Mouse (Mus musculus) gastrocnemius, postnatal 10 days (tissue): ENCODE measurements around the gene Aldh3b1. TPM values are rescaled to one million over a fixed set of nuclear protein-coding genes. Genes with fewer than 3 reads are reported as not detected.

Experiments
- DNase-seq: peaks from one replicate; pipeline ENCODE4 v3.0.0; 2021; ENCODE audit warnings: mixed read lengths
- total RNA-seq, 2 experiments: library from RNA; stranded (reverse); gene quantifications; 2 replicates each; pipeline ENCODE4 v1.2.3; 2021

Aldh3b1 gene
- total RNA-seq, 2 experiments from 2014 or later, result 4.2 to 5.7 TPM

DNA sequence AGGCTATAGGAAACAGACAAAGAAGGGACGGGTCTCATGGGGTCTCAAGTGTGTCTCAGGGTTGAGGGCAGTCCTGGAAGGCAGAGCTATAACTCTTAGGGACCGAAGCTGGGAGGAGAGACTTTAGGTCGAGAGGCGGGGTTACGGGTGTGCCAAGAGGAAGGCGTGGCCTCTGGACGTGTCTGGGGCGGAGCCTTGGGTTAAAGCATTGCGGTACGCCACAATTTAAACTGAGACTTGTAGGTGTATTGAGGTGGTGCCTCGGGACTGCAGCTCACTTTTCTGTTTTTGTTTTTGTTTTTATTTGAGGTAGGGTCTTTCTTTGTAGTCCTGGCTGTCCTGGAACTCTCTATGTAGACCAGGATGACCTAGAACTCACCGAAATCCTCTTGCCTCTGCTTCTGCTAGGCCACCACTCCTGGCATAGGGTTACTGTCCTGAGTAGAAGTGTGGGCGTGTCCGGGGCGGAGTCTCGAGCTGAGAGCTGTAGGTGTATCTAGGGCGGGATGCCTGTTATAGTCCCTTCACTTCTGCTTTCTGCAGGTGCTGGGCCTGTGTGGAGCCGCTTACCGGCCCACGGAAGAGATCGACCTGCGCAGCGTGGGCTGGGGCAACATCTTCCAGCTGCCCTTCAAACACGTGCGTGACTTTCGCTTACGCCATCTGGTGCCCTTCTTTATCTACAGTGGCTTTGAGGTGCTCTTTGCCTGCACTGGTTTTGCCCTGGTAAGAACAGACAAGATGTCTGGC lies 13.6 kb upstream of the Aldh3b1 start:
- DNase-seq, result no peak

DNA sequence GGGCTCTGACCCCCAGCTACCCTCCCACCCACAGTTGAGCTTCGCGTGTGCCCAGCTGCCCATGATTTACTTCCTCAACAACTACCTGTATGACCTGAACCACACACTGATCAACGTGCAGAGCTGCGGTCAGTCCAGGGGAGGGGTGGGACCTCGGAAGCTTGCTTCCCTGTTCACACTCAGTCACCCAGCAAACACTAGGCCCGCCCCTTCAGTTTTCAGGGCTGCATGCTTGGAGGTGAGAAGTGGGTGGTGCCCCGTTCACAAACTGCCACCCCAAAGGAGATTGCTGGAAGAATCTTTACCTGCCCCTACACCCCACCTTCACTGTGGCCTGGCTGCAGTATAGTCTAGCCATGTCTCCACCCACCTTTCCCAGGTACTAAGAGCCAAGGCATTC lies 12.7 kb upstream of the Aldh3b1 start:
- DNase-seq, result no peak

DNA sequence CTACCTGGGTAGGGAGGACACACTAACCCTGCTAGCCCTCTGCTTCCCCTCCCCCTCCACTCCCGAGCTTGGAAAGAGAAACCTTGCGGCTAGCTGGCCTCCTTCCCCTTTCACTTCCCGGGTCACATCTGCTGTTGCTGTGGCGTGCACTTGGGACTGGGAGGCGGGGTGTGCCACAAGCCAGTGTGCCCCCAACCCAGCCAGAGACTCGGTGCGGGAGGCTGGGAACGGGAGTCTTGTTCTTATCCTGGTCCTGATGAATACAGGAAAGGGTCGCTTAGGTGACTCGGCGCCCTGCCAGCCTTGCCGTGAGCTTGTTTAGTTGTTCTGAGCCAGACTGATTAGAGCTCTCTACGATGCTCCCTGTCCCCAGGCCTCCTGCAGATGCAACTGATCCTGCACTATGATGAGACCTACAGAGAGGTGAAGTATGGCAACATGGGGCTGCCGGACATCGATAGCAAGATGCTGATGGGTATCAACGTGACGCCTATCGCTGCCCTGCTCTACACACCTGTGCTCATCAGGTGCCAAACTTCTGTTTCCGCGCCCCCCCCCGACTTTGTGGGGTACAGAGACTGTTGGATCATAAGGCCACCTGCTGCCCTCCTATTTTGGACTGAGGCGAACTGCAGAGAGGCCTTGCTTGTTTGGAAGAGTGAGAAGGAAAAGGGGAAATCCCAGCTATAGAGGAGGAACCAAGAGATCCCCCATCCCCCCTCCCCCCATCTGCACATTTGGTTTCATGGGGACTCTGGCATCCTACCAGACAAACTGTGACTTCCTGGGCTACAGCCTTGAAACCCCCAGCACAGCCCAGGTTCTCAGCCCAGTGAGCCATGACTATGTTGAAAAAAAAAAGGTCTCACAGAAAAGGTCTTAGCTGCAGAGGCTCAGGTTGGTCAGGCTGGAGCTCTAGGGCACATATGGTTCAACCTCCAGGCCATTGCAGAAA lies 6.6 kb upstream of the Aldh3b1 start:
- peak; percentile 61 for DNase-seq

DNA sequence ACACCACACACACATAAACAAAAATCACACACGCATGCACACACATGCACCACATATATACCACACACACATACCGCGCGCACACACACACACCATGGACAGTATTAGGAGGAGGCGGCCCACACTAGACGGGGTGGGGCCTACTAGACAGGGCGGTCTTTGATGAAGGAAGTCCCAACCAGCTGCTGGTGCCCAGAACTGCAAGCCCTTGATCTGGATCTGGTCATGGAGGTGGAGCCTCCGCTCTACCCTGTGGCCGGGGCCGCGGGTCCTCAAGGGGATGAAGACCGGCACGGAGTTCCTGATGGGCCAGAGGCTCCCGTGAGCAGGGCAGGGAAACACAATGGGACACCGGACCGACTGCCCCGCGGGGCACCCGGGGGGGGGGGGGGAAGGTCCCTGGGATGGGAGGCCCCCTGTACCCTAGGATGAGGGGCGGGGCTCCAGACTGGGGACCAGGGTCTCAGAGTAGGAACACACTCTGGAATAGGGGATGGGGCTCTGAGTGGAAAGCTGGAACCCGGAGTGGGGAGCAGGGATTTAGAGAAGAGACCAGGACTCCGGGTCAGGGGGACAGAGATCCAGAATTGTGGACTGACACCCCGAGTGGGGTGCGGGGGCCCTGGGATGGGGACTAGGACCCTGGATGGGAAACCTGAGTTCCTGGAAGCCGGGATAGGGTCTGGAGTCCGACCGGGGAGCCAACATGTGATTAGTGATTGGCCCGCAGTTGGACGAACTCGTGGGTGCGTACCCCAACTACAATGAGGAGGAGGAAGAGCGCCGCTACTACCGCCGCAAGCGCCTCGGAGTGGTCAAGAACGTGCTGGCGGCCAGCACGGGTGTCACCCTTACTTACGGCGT lies 5.7 kb upstream of the Aldh3b1 start, which contains the start of gene Unc93b1:
Gene Unc93b1, plus strand, starts transcription at position 155 of the 864 bp plus-strand sequence.
- DNase-seq, result peak; percentile 66

DNA sequence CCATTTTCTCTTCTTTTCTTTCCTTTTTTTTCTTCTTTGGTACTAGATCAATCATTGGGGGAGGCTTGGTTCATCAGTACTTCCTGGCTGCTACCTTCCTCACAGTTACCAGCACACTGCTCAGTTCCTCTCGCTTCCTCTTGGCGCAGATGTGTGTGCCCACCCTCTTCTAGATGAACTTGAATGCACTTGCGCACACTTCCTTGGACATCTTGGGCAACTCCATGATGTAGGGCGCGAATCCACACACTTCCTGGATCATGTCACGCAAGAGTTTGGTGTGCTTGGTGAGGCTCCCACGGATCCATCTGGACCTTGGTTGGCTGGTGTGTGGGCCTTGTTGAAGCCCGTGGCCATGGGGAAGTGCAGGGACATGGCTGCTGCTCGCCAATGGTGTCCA lies 2.1 kb upstream of the Aldh3b1 start:
- no peak for DNase-seq

DNA sequence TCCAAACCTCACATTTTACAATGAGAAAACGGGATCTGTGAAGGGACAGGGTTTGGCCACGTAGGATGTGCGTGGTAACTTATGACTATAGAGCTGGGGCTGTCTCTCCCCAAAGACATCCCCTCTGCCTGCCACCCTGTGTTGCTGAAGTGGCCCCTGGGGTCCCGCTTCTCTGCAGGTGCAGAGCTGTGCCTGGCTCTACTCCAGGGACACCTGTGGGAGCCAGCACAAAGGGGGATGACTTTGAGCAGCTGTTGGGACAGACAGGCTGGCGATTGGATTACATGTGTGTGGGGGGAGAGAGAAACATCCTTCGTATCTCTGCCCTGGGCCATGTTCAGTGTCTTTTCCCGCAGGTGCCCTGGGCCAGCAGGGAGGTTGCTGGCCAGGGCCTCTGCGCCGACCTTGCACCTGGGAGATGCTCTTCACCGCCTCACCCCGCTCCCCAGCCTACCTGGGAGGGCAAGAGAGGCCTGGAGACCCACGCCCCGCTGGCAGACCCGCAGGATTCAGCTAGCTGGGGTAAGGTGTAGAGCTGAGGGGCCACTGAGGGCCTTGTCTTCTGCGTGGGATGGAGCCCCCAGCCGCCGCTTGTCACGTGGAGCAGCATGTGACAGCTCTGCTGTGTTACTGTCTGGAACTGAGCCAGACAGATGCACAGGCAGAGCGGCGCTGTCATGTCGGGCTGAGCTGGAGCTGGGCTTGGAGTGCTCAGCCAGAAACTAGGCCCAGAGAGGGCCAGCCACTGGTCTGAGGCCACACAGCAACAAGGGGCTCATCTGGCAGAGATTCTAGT lies 852 bp upstream of the Aldh3b1 start:
- DNase-seq, result no peak

DNA sequence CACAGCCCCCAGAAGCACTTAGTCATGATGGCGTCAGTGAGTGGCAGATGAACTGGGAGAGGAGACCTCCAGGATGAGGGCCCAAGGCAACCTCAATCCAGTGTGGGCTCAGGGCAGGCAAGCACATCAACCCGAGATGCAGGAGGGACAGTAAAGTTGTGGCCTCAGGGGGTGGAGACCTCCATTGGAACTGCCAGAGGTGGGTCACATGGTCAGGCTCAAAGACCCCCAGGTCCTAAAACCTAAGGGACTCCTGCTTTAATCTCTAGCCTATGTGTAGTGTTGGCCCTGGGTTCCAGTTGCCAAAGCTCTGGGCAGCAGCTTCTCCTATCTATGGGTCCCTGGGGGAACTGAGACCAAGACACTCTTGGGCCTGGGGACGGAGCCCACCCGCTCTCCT lies 829 bp downstream of the Aldh3b1 start:
- no peak for DNase-seq

DNA sequence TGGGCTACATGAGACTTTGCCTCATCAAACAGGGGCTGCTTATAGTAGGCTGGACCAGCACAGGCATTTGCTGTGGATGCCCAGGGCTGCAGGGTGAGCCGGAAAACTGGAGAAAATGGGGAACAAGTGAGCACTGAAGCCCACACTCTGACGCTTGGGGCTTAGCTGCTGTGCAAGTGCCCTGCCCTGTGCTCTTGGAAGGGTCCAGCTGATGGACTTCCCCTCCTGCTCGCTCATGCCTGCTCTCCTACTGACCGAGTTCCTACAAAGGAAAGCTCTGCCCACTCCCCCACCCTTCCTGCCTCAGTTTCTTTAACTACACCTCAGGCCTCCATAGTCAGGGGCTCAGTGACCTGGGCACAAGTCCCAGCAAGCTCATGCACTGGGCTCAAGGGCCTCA lies 1.6 kb downstream of the Aldh3b1 start:
- DNase-seq, result no peak

DNA sequence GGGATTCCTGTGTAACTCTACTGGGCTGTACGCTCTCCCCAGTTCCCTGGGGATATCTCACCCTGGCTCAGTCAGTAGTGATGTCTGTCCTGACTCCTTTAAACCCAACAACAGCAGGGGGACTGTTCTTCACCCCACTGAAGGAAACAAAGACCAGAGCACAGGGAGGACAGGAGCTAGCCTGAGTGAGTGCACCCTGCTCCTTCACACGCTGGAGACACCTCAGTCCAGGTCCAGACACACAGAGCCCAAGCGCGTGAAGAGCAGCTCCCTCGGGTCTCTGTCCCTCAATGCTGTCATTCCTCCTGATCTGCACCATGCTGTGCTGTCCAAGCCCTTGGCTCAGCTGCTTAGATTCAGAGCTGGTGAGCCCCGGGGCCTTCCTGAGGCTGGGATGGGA lies 2.9 kb downstream of the Aldh3b1 start:
- no peak for DNase-seq

DNA sequence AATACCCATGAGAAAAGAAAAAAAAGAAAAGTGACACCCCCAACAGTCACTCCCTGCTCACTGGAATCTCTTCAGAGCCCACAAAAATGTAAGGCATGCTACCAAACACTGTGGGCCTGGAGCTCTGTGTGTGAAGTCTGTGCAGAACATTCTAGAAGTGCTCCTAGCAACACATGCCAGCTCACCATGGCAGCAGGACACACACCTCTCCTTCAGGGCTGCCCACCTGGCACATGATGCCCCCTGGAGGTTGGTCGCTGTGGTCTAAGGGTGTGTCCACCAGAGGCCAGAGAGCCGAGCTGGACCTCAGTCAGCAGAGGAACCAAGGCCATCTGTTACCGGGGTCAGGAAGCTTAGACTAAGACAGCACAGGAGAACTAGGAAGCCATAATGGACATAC lies 3.3 kb downstream of the Aldh3b1 start:
- no peak for DNase-seq

DNA sequence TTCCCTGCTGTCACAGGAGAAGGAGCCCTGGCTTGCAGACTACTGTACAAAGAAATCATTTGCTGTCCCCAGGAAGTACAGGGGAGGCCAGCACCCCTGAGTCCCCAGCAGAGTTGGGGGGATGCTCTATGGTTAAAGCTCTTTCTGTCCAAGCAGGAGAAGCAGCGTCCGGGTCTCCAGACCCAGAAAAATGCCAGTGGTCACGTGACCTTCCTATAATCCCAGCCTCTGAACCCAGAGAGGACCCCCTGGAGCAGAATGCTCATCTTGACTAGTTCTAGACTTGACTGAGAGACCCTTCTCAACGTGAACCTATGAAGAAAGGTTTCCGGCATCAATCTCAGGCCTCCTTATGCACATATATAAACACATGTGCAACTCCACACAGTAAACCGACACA lies 3.7 kb downstream of the Aldh3b1 start:
- DNase-seq, result no peak

DNA sequence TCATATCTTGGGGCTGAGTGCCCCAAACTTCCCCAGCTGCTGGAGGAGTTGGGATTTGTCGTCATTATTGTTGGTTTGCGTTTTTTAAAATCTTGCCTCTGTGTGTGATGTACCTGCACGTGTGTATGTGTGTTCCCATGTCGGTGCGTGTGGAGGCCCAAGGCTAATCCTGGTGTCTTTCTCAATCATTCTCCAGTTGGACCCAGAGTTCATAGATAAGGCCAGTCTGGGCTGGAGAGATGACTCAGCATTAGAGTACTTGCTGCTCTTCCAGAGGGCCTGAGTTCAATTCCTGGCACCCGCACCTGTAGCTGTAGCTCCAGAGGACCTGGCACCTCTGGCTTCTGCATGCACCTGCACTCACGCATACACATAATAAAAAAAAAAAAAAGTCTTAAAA lies 4.7 kb downstream of the Aldh3b1 start:
- no peak for DNase-seq

DNA sequence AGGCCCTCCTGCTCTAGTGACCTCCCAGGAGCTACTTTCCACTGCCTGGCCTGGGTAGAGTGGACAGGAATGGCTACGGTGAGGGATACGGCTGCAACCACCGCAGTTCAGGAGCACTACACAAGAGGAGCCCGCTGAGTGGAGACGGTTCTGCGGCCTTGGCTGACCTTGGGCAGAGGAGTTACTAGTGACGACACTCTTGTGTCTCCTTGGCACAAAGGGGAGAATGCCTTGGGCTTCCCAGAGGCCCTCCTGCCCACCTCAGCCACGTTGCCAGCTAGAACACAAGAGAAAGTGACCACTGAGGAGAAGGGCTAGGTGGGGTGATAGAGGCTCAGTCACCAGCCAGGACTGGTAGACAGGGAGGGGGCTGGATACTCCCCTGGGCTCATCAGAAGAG lies 5.4 kb downstream of the Aldh3b1 start:
- peak; percentile 28 for DNase-seq

DNA sequence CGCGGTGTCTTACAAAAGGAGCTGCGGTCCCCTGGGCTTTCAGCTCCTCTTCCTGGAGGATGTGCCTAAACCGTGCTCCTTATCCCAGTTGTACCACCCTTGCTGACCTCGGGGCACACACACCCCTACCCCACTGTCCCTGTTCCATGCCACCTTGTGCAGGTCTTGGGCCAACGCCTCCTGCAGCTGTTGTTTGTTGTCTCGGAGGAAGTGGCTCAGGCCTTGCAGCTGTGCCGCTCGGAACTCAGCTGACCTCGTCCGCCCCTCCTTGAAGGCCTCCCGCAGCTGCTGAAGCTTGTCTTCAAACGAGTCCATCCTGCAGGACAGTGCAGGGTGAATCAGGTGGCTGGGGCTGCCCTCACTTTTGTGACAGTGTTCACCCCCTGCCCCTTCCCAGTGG lies 6.0 kb downstream of the Aldh3b1 start:
- peak; percentile 60 for DNase-seq

DNA sequence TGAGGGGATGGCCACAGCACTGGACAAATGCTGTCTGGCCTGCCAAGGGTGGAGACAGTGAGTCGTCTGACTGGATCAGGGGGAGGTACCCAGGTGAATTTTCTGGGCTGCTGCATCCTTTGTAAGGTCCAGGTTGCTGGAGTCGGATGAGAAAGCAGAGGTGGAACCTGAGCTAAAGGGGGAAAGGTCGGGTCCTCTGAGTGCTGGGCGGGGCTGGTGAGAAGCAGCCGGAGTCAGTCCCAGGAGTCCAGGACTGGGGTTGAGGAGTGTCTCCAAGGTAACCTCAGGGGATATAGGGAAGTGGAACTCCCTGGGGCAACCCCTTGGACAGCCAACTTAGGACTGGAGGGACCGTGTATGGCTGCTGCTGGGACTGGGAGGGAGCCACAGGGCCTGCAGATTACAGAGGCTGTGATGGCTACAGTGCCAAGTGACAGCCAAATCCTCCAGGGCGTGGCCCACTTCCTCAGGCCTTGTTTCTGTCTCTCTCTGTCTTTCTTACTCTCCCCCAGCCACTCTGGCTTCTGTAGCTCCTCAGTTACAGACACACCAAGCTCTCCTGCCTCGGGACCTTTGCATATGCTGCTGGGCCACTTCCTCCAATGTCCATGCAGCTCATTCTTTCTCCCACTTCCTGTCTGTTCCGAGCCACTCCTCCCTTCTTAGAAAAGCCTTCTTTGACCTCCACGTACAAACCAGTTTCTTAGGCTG lies 6.8 kb downstream of the Aldh3b1 start:
- DNase-seq, result no peak

DNA sequence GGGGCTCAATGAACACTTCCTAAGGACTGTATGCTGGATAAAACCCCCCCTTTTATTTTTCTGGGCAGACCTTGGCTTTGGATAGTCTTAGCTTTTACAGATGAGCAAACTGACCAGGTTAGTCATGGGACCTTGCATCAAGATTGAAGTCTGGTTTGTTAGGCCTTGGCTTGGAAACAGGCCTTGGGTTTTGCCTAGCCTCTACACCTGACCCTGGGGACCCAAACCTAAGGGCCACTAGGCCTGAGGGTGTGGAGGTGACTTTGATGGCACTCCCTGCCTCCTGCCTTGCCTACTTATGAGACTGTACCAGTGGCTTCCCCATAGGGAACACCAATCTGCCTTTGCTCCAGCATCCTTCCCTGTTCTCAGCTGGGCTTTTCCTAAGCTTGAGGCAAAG lies 9.7 kb downstream of the Aldh3b1 start:
- no peak for DNase-seq

DNA sequence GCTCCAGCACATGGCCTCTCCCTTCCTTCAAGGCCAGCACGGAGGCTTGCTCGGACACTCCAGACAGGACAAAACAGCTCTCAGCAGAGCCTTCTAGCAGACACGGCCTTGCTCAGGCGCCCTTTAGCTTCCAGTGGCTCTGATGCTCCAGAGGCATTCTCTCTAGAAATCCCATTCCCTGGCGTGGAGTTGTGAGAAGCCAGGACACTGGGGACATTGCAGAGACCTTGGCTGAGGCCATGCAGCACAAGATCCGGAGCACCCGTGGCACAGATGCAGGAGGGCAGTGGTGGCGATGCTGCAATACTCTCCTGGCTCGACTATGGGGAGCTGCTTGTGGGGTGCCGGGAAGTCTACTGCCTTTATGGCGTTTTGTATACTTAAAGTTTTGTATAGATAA lies 12.9 kb downstream of the Aldh3b1 start:
- DNase-seq, result no peak

DNA sequence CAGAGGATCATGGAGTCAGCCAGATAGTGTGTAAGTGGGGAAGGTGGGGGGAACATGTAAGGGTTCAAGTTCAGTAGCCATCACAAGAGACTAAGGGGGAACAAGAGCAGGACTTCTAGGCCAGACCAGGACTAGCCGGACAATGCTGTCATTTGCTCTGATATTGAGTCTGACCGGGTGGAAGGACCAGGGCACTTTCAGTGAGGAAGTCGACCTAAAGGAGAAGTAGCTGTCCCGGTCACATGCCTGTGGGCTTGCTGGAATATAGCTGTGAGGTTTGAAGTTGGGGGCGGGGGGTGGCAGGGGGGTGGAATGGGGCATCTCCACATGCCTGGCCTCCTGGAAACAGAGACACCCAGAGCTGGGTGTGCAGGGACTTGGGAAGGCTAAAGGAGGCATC lies 15.1 kb downstream of the Aldh3b1 start:
- DNase-seq, result no peak

DNA sequence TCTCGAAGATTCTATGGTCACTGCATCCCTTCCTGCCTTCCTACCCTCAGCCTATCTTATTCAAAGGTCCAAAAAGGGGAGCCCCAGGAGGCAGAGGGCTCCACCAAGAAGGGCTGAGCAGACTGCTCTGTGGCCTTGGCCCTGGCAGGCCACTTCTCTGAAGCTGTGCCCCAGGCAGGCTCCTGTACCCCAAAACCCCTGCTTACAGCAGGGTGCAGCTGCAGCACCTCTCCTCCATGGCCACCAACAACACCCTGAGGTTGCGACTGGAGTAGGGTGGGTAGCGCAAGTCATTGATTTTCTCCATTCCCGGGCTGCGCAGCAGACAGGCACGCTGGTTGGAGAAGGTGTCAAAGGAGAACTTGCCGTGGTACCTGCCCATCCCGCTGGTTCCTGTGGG lies 15.9 kb downstream of the Aldh3b1 start:
- DNase-seq, result no peak

DNA sequence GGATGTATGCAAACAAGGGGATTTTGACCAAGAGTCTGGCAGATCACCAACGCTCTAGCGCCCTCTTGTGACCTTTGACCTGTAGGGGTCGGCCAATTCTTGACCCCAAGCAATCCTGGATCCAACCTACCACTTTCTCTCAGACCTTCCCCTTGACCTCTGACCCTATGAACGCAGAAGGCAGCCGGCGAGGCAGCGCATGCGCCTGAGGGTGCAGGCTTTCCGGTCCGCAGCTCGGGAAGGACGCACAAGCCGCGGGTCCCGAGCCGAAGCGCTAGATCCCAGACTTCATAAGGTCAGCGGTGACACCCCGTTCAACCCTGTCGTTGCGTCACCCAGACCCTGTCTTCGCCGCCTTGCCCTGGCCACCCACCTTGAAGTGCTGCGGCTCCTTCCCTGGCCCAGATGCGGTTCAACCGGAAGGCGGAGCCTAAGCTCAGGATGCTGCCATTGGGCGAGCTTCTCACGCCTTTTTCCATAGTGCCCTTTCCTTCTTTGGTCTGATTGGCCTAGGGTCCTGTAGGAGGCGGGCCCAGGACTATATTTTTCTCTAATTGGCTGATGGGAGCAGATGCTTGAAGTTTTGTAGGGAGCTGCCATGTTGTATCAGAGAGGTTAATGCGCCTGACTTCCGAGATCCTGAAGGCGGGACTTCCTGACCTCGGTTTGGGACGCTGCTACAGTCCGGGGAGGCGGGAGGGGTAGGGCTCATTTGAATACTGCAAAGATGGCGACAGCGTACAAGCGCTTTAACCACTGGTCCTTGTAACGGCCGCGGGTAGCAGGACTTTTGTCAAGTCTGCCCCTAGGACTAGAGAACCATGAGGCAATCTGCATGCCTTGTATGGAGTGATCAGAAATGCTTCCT lies 17.0 kb downstream of the Aldh3b1 start, which contains the start of gene Ndufs8:
Gene Ndufs8, minus strand, starts transcription at position 438 of the 868 bp plus-strand sequence.
- peak; percentile 74 for DNase-seq
